9 mouse cellular contexts compared by ENCODE assay signal in the genomic region with DNA sequence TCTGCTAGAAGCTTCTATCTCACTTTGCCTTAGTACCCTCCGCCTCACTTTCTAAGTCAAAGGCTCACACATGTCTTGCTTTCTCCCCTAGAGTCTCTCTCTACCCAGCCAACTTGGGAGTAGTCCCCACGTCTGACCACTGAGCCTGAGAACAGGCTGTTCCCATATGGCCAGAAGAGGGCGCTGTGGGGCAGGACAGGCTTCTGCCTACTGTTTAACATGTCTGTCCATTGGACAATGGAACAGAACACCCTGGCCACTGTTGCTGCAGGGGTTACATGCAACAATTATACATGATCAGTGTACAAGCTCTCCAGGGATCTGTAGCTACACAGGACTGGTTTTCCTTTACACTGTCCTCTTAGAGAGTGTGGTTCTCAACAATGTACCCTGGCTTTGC. TPM values are rescaled to one million over a fixed set of nuclear protein-coding genes. Genes with fewer than 3 reads are reported as not detected.
DNase-seq lines count a peak whose midpoint lies in the region; ATAC-seq and TF ChIP-seq lines count a peak whose summit lies in the region.
"Had no signal": no experiment of that assay in that cellular context is flagged by ENCODE, and none has a peak within 500 bp of the region (broad histone marks: within the 10 kb centered on the region; RNA-seq: fewer than 3 reads in every experiment).

No protein-coding gene starts in this region.

- peak; percentile 83 for TF ChIP-seq CTCF in forebrain, postnatal 0 days (IDR thresholded peaks at IDR 0.05; ENCODE audit: low read depth)
- TF ChIP-seq CTCF in lung, postnatal 0 days (IDR thresholded peaks at IDR 0.05) = peak; percentile 98

- H3K9me3 ChIP-seq in forebrain, postnatal 0 days (ENCODE audit: low read length) = peaks cover 5% of the 10 kb centered on the region; the same call in 1 of the 2 replicates
- H3K9me3 ChIP-seq in hindbrain, embryonic 11.5 days (ENCODE audit: control insufficient read depth, low read length) = no peaks in the 10 kb centered on the region
- H3K9me3 ChIP-seq in lung, postnatal 0 days (ENCODE audit: low read length) = no peaks in the 10 kb centered on the region

- peak; percentile 61; the same call in 1 of the 2 replicates for ATAC-seq in cerebellum, adult (ENCODE audit: insufficient number of reproducible peaks, low FRiP score, low TSS enrichment)
- peak; percentile 65; the same call in 1 of the 2 replicates for ATAC-seq in forebrain, postnatal 0 days
- peak; percentile 49; the same call in 1 of the 2 replicates for ATAC-seq in hindbrain, embryonic 11.5 days (ENCODE audit: low FRiP score)
- ATAC-seq in lung, postnatal 0 days = peak; percentile 70

- no peaks in the 10 kb centered on the region for H3K4me1 ChIP-seq in forebrain, postnatal 0 days (ENCODE audit: insufficient read depth)
- no peaks in the 10 kb centered on the region; the same call in 1 of the 2 replicates for H3K4me1 ChIP-seq in hindbrain, embryonic 11.5 days (replicated peaks; ENCODE audit: control insufficient read depth, insufficient read depth, low read length)
- 0 out of 2 replicates have a peak, but pooled peaks cover 3% of the 10 kb centered on the region for H3K4me1 ChIP-seq in lung, postnatal 0 days (ENCODE audit: insufficient read depth, low read depth, low read length)

- no peaks in the 10 kb centered on the region for H3K36me3 ChIP-seq in forebrain, postnatal 0 days (ENCODE audit: insufficient read depth)
- H3K36me3 ChIP-seq in hindbrain, embryonic 11.5 days (ENCODE audit: control insufficient read depth, insufficient read depth, low read length) = no peaks in the 10 kb centered on the region
- no peaks in the 10 kb centered on the region for H3K36me3 ChIP-seq in lung, postnatal 0 days (ENCODE audit: insufficient read depth, low read length)
- H3K36me3 ChIP-seq: limb, embryonic 13.5 days had no signal

- 21% methylated on average over 3 of the region's 3 CpGs for WGBS in forebrain, postnatal 0 days
- WGBS in hindbrain, embryonic 11.5 days = 29% methylated on average over 3 of the region's 3 CpGs
- 35% methylated on average over 3 of the region's 3 CpGs for WGBS in lung, postnatal 0 days

- no peaks in the 10 kb centered on the region for H3K27me3 ChIP-seq in forebrain, postnatal 0 days (ENCODE audit: insufficient read depth, low read length)
- H3K27me3 ChIP-seq in hindbrain, embryonic 11.5 days (ENCODE audit: control insufficient read depth, insufficient read depth, low read length) = no peaks in the 10 kb centered on the region
- no peaks in the 10 kb centered on the region for H3K27me3 ChIP-seq in lung, postnatal 0 days (replicated peaks; ENCODE audit: insufficient read depth, low read length)
- H3K27me3 ChIP-seq: limb, embryonic 13.5 days had no signal

- H3K4me2 ChIP-seq in forebrain, postnatal 0 days (ENCODE audit: low read depth) = no peak overlapping the region
- H3K4me2 ChIP-seq in hindbrain, embryonic 11.5 days (replicated peaks; ENCODE audit: low read depth, low read length) = no peak overlapping the region
- H3K4me2 ChIP-seq in lung, postnatal 0 days (replicated peaks; ENCODE audit: low read depth, low read length) = no peak overlapping the region
- H3K4me2 ChIP-seq: limb, embryonic 13.5 days had no signal

- no peak overlapping the region for H3K27ac ChIP-seq in forebrain, postnatal 0 days (ENCODE audit: low read depth, low read length)
- no peak overlapping the region for H3K27ac ChIP-seq in hindbrain, embryonic 11.5 days (ENCODE audit: low read depth, low read length)
- no peak overlapping the region for H3K27ac ChIP-seq in lung, postnatal 0 days (ENCODE audit: low read length)
- H3K27ac ChIP-seq: limb, embryonic 13.5 days had no signal

- peak; percentile 83 for DNase-seq in NIH3T3 (ENCODE audit: low read depth)
- DNase-seq in forebrain, postnatal 0 days = peak; percentile 69
- peak; percentile 90 for DNase-seq in hindbrain, embryonic 11.5 days (ENCODE audit: low spot score)
- peak; percentile 75 for DNase-seq in layer of hippocampus, adult 9-10 months (ENCODE audit: low spot score)
- peak; percentile 76 for DNase-seq in lung, postnatal 0 days (ENCODE audit: low spot score)
- peak; percentile 84 to 85 for DNase-seq in right cerebral cortex, adult 2 months (ENCODE audit: low spot score in 2 of 2)
- DNase-seq in urinary bladder, adult 2 months (ENCODE audit: low spot score) = peak; percentile 64

- TF ChIP-seq EP300 in lung, postnatal 0 days (IDR thresholded peaks at IDR 0.05) = no peak

- no peak overlapping the region for H3K4me3 ChIP-seq in forebrain, postnatal 0 days (ENCODE audit: low read depth, low read length)
- H3K4me3 ChIP-seq in hindbrain, embryonic 11.5 days (ENCODE audit: low read depth, low read length) = no peak overlapping the region
- no peak overlapping the region for H3K4me3 ChIP-seq in lung, postnatal 0 days (ENCODE audit: low read depth, low read length)
- H3K4me3 ChIP-seq: limb, embryonic 13.5 days had no signal

- no peak overlapping the region for H3K9ac ChIP-seq in forebrain, postnatal 0 days
- no peak overlapping the region for H3K9ac ChIP-seq in hindbrain, embryonic 11.5 days (ENCODE audit: low read depth, low read length)
- no peak overlapping the region for H3K9ac ChIP-seq in lung, postnatal 0 days (replicated peaks; ENCODE audit: low read depth)
- H3K9ac ChIP-seq: limb, embryonic 13.5 days had no signal

RNA-seq across cellular contexts. Expression of gene Glrp1, which starts 52.5 kb away (rescaled TPM):
- total RNA-seq in forebrain, postnatal 0 days (2014; rRNA removed) = 0.08 and 0.10 TPM in 2 replicates
- 0.10 and 0.11 TPM in 2 replicates for polyA plus RNA-seq in forebrain, postnatal 0 days (2015; fragmentation: Nextera tagmentation; extraction: Ambion mirVana)
- not detected in 2 replicates for polyA plus RNA-seq in hindbrain, embryonic 11.5 days (2014; fragmentation: Nextera tagmentation; extraction: Ambion mirVana)
- polyA plus RNA-seq in lung, postnatal 0 days (2015; fragmentation: Nextera tagmentation; extraction: Ambion mirVana) = 0.06 TPM in 1 of 2 replicates, not detected in the other
- not detected in 2 replicates for polyA plus RNA-seq in urinary bladder, adult 2 months (2012; rRNA removed)
- polyA plus RNA-seq: limb, embryonic 13.5 days had no signal
